Mouse (Mus musculus): ENCODE data around the gene Adcy1.

DNA sequence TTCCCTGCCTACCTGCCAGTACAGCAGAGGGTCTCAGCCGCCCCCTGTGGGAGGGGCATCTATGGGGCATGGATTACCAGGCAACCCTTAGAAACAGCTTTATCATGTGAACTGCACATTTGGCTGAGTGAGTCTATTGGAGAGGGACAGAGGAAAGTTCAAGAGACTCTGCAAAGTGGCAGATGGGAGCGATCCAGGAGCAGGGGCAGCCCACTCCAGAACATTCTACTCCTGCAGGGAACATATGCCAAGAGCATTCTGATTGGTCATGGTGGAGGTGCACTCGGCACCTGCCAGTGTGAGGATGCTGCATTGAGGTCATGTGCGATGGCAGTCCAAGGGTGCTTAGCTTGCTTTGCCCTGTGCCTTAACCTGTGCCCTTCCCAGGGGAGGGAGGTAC is 6.5 kb downstream of the Adcy1 start:
- no peak for TF ChIP-seq CTCF (IDR thresholded peaks at IDR 0.05; ENCODE audit: low read depth)
- TF ChIP-seq EP300 (IDR thresholded peaks at IDR 0.05; ENCODE audit: low read depth) = no peak
